Mouse (Mus musculus) liver, embryonic 15.5 days (tissue): Measurements from ENCODE around the gene Efcab11. TPM values are rescaled to one million over a fixed set of nuclear protein-coding genes. Genes with fewer than 3 reads are reported as not detected.

Experiments
- ATAC-seq: fragments of 200-750 bp; cut with Nextera tagmentation; 2 replicates; pipeline ENCODE4 v1.8.0; 2017; ENCODE audit warnings: moderate number of reproducible peaks, mild to moderate bottlenecking, moderate library complexity; ENCODE audit not compliant: insufficient read depth
- H3K27ac ChIP-seq: fragments of 300-500 bp; sonication (generic); replicated peaks from 2 replicates; pipeline ENCODE4 v1.5.1; 2015; ENCODE audit warnings: mild to moderate bottlenecking, inconsistent platforms
- H3K27me3 ChIP-seq: fragments of 300-500 bp; sonication (generic); 2 replicates; pipeline ENCODE4 v1.6.1; 2015; ENCODE audit warnings: mild to moderate bottlenecking, inconsistent platforms
- H3K36me3 ChIP-seq: fragments of 300-500 bp; sonication (generic); replicated peaks from 2 replicates; pipeline ENCODE4 v1.6.1; 2015; ENCODE audit warnings: moderate library complexity, mild to moderate bottlenecking, inconsistent platforms
- H3K4me1 ChIP-seq: fragments of 300-500 bp; sonication (generic); replicated peaks from 2 replicates; pipeline ENCODE4 v1.6.1; 2015; ENCODE audit warnings: inconsistent platforms
- H3K4me2 ChIP-seq: fragments of 300-500 bp; sonication (generic); 2 replicates; pipeline ENCODE4 v1.6.1; 2015; ENCODE audit warnings: moderate library complexity, mild to moderate bottlenecking, inconsistent platforms
- H3K4me3 ChIP-seq: fragments of 300-500 bp; sonication (generic); replicated peaks from 2 replicates; pipeline ENCODE4 v1.5.1; 2015; ENCODE audit warnings: mild to moderate bottlenecking, inconsistent platforms
- H3K9ac ChIP-seq: fragments of 300-500 bp; sonication (generic); 2 replicates; pipeline ENCODE4 v1.6.1; 2015; ENCODE audit warnings: moderate library complexity, mild to moderate bottlenecking, inconsistent platforms
- H3K9me3 ChIP-seq: fragments of 300-500 bp; sonication (generic); replicated peaks from 2 replicates; pipeline ENCODE4 v1.6.1; 2016; ENCODE audit warnings: inconsistent platforms
- WGBS: fragments of 180-500 bp; shearing (Covaris S2); methylation state at CpG from one replicate; pipeline ENCODE4 v1.1.7; 2015; ENCODE audit warnings: mixed read lengths; ENCODE audit not compliant: insufficient replicate concordance; 5-methylcytosine and 5-hydroxymethylcytosine counted together
- polyA plus RNA-seq: library from polyadenylated mRNA; unstranded; fragments of >200 nt; fragmentation: Nextera tagmentation; extraction: Ambion mirVana; gene quantifications from 2 replicates; pipeline ENCODE4 v1.2.1, GENCODE M21; 2015

Efcab11 gene
- polyA plus RNA-seq, 1 experiment from 2014 or later, result 5.4 TPM

DNA sequence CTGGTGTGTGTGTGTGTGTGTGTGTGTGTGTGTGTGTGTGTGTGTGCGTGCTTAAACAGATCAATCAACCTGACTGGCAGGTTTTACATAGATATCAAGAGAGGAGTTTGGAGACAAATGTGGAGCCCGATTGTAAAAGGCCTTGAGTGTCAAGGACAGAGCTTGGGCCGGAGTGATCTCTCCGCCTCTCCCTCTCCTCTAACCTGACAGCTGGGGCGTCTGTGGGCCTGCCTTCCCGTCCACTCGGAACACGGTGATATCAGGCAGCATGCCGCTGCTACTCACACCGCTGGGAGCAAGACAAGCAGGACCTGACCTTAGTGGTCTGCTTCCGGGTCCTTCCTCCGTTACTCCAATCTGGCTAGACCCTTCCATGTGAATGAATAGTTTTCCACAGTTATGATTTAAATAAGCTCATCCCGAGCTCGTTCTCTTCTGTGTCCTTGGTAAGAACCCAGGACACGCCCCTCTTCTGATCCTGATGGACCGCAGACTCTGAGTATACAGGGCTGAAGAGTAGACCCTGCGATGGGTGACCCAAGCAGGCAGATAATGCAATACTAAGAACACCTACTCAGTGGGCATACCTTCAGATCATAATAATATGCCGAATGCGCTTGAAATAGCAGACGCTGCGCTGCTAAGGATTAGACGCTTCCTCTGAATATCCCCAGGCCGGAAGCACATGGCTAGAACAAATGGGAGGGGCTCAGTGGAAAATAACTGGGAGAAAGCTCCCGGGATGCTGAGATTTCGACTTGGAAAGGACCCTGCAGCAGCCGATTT, 214.1 kb downstream of the Efcab11 start:
- H3K9me3 ChIP-seq, result no peaks in the 10 kb centered on the region
- no peak overlapping the region for H3K9ac ChIP-seq
- H3K36me3 ChIP-seq, result no peaks in the 10 kb centered on the region
- no peaks in the 10 kb centered on the region for H3K4me1 ChIP-seq
- H3K4me2 ChIP-seq, result no peak overlapping the region
- WGBS, result 68% methylated on average over 26 of the region's 26 CpGs
- no peaks in the 10 kb centered on the region for H3K27me3 ChIP-seq
- no peak for ATAC-seq
- H3K4me3 ChIP-seq, result no peak overlapping the region
- H3K27ac ChIP-seq, result no peak overlapping the region

- Histone ChIP-seq H3K27ac (no peak overlapping the region), H3K4me3 (no peak overlapping the region), H3K4me2 (no peak overlapping the region), H3K27me3 (no peaks in the 10 kb centered on the region), H3K9ac (no peak overlapping the region), H3K36me3 (no peaks in the 10 kb centered on the region), H3K9me3 (no peaks in the 10 kb centered on the region), H3K4me1 (no peaks in the 10 kb centered on the region)
- no peak for ATAC-seq
- WGBS, result 69% methylated on average over 19 of the region's 19 CpGs
Observed at GRCm38 (mm10) chr12:99654991-99655880, 229.0 kb downstream of the Efcab11 start.

GRCm38 (mm10) chr12:99652459-99652858, 231.8 kb downstream of the Efcab11 start:
- H3K9me3 ChIP-seq, result no peaks in the 10 kb centered on the region
- no peak overlapping the region for H3K9ac ChIP-seq
- no peaks in the 10 kb centered on the region for H3K27me3 ChIP-seq
- no peaks in the 10 kb centered on the region for H3K4me1 ChIP-seq
- ATAC-seq, result no peak
- H3K4me3 ChIP-seq, result no peak overlapping the region
- H3K4me2 ChIP-seq, result no peak overlapping the region
- no peak overlapping the region for H3K27ac ChIP-seq
- H3K36me3 ChIP-seq, result no peaks in the 10 kb centered on the region
- 65% methylated on average over 6 of the region's 6 CpGs for WGBS

DNA sequence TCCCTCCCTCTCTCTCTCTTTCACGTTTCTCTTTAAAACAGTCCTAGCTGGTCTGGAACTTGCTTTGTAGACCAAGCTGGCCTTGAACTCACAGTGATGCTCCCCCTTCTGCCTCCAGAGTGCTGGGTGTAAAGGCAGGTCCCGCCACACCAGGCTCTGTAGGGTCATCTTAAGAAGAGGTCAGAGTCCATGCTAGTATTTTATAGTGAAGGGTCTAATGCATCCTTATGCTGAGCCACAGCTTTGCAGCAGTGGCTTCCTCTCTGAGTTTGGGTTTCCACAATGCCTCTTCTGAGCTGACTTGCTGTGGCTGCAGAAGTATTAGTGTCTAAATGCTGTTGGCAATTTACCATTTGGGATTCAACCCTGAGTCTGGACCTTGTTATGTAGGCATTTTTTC, 234.5 kb downstream of the Efcab11 start:
- H3K36me3 ChIP-seq, result no peaks in the 10 kb centered on the region
- no peak overlapping the region for H3K9ac ChIP-seq
- H3K9me3 ChIP-seq, result no peaks in the 10 kb centered on the region
- no peaks in the 10 kb centered on the region for H3K4me1 ChIP-seq
- no peak overlapping the region for H3K4me3 ChIP-seq
- no peak overlapping the region for H3K27ac ChIP-seq
- WGBS, result 48% methylated on average over 2 of the region's 2 CpGs
- H3K27me3 ChIP-seq, result no peaks in the 10 kb centered on the region
- no peak for ATAC-seq
- no peak overlapping the region for H3K4me2 ChIP-seq

- 68% methylated on average over 2 of the region's 2 CpGs for WGBS
- H3K27ac ChIP-seq, result no peak overlapping the region
- H3K36me3 ChIP-seq, result no peaks in the 10 kb centered on the region
- 0 out of 2 replicates have a peak, but pooled peaks cover 3% of the 10 kb centered on the region for H3K9me3 ChIP-seq
- H3K4me1 ChIP-seq, result no peaks in the 10 kb centered on the region
- H3K4me2 ChIP-seq, result no peak overlapping the region
- H3K4me3 ChIP-seq, result no peak overlapping the region
- no peak overlapping the region for H3K9ac ChIP-seq
- no peak for ATAC-seq
- H3K27me3 ChIP-seq, result no peaks in the 10 kb centered on the region
Observed at GRCm38 (mm10) chr12:99648781-99649180, 235.5 kb downstream of the Efcab11 start.

DNA sequence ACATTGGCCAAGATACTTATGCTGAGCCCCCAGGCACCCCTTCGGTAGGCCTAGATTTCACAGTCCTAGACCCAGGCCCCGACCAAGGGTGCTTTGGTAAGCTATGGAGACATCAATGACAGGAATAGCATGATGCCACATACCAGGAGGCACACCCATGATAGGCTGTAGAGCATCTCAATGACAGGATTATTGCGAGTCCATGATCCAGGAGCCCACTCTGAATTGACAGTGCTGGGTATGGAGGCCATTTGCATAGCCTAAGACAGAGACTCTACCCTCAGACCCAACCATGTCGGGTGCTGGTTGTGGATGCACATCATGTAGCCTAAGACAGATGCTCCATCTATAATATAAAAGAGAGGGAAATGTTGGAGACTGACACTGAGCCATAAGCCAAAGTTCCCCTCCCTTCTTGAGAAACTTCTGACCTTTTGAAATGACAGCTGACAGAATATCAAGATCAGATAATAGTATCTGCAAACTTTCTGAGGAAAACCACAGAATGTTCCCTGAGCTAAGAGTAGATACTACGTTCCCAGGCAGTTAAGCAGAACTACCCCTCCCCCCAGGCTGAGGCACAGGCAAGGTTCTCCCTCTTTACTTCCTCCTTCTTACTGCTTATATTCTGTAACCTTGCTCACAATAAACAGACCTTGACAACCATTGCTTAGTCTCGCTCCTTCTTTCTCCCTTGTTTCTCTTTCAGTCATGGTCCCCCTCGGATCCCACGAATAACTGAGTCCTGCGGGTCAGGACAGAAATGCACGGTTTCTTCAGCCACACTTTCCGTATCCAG, 237.5 kb downstream of the Efcab11 start:
- Histone ChIP-seq H3K27ac (no peak overlapping the region; the same call in 1 of the 2 replicates), H3K9ac (no peak overlapping the region), H3K9me3 (0 out of 2 replicates have a peak, but pooled peaks cover 3% of the 10 kb centered on the region), H3K36me3 (no peaks in the 10 kb centered on the region), H3K27me3 (no peaks in the 10 kb centered on the region), H3K4me1 (no peaks in the 10 kb centered on the region), H3K4me2 (no peak overlapping the region), H3K4me3 (no peak overlapping the region)
- no peak for ATAC-seq
- WGBS, result 65% methylated on average over 11 of the region's 11 CpGs

DNA sequence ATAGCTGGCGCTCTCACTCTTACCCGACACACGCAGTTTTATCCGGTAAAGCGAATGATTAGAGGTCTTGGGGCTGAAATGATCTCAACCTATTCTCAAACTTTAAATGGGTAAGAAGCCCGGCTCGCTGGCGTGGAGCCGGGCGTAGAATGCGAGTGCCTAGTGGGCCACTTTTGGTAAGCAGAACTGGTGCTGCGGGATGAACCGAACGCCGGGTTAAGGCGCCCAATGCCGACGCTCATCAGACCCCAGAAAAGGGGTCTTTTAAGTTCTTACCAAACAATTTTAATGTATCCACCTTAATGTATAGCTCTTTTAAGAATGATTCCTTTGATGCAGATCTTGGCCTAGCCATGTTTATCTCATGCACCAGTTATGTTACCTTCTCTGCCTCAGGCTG, 238.8 kb downstream of the Efcab11 start:
- Histone ChIP-seq H3K4me1 (no peaks in the 10 kb centered on the region), H3K4me2 (no peak overlapping the region), H3K4me3 (no peak overlapping the region), H3K27me3 (no peaks in the 10 kb centered on the region), H3K36me3 (no peaks in the 10 kb centered on the region), H3K9ac (no peak overlapping the region), H3K27ac (no peak overlapping the region), H3K9me3 (0 out of 2 replicates have a peak, but pooled peaks cover 3% of the 10 kb centered on the region)
- peak; percentile 93 for ATAC-seq
- 87% methylated on average over 18 of the region's 18 CpGs for WGBS

GRCm38 (mm10) chr12:99644966-99645365, 239.3 kb downstream of the Efcab11 start:
- Histone ChIP-seq H3K27ac (no peak overlapping the region), H3K36me3 (no peaks in the 10 kb centered on the region), H3K9me3 (0 out of 2 replicates have a peak, but pooled peaks cover 3% of the 10 kb centered on the region), H3K4me1 (no peaks in the 10 kb centered on the region), H3K4me2 (no peak overlapping the region), H3K4me3 (no peak overlapping the region), H3K27me3 (no peaks in the 10 kb centered on the region), H3K9ac (no peak overlapping the region)
- ATAC-seq, result peak; percentile 100
- 80% methylated on average over 37 of the region's 37 CpGs for WGBS

Other genes with a start within 250 kb of the Efcab11 start
- 22.8 and 23.3 TPM in 2 replicates for gene Tdp1, start 78 bp upstream of the Efcab11 start, polyA plus RNA-seq
- 0.79 and 1.0 TPM in 2 replicates for gene Kcnk13, start 80.1 kb upstream of the Efcab11 start, polyA plus RNA-seq
- gene Psmc1, start 225.7 kb upstream of the Efcab11 start, polyA plus RNA-seq, result 121 and 131 TPM in 2 replicates